Mouse (Mus musculus) CH12.LX (cell line): Measurements from ENCODE around the gene Rnaseh1.

Experiments
- BHLHE40 ChIP-seq: IDR thresholded peaks from 2 replicates; pipeline ENCODE4 v1.6.1; 2011; ENCODE audit warnings: mild to moderate bottlenecking, low read depth, low read length, improper control_type of control experiment
- CTCF ChIP-seq, 2 experiments: IDR thresholded peaks in 1 of 2; conservative IDR thresholded peaks in 1 of 2; 2 replicates each; pipeline ENCODE4 v1.5.1; 2011 to 2012; ENCODE audit warnings: low read depth in 2 of 2, low read length in 2 of 2, improper control_type of control experiment in 1 of 2, inconsistent platforms in 1 of 2, mild to moderate bottlenecking in 1 of 2, moderate library complexity in 1 of 2
- E2F4 ChIP-seq: IDR thresholded peaks from 2 replicates; pipeline ENCODE4 v1.6.1; 2011; ENCODE audit warnings: low read depth, low read length, improper control_type of control experiment; ENCODE audit not compliant: insufficient replicate concordance
- EP300 ChIP-seq: IDR thresholded peaks from 2 replicates; pipeline ENCODE4 v1.6.1; 2011; ENCODE audit warnings: low read length, improper control_type of control experiment
- ETS1 ChIP-seq: conservative IDR thresholded peaks from 2 replicates; pipeline ENCODE4 v1.6.1; 2012; ENCODE audit warnings: low read depth, mild to moderate bottlenecking, inconsistent platforms, low read length, improper control_type of control experiment, moderate library complexity
- MAFK ChIP-seq: IDR thresholded peaks from 2 replicates; pipeline ENCODE4 v1.6.1; 2011; ENCODE audit warnings: low read length, improper control_type of control experiment; ENCODE audit not compliant: insufficient replicate concordance
- MXI1 ChIP-seq: IDR thresholded peaks from 2 replicates; pipeline ENCODE4 v1.6.1; 2011; ENCODE audit warnings: mild to moderate bottlenecking, low read depth, low read length, improper control_type of control experiment
- NELFE ChIP-seq: IDR thresholded peaks from 2 replicates; pipeline ENCODE4 v1.6.1; 2011; ENCODE audit warnings: low read depth, low read length, improper control_type of control experiment
- POLR2A ChIP-seq: IDR thresholded peaks from 2 replicates; pipeline ENCODE4 v1.6.1; 2011; ENCODE audit warnings: low read depth, mild to moderate bottlenecking, improper control_type of control experiment, low read length
- POLR2AphosphoS2 ChIP-seq: IDR thresholded peaks from 2 replicates; pipeline ENCODE4 v1.6.1; 2011; ENCODE audit warnings: low read depth, low read length, improper control_type of control experiment
- ZMIZ1 ChIP-seq: IDR thresholded peaks from 2 replicates; pipeline ENCODE4 v1.6.1; 2012; ENCODE audit warnings: low read depth, mild to moderate bottlenecking, inconsistent platforms, low read length, improper control_type of control experiment
- ZNF384 ChIP-seq: IDR thresholded peaks from 2 replicates; pipeline ENCODE4 v1.6.1; 2012; ENCODE audit warnings: low read depth, low read length, improper control_type of control experiment, inconsistent platforms

DNA sequence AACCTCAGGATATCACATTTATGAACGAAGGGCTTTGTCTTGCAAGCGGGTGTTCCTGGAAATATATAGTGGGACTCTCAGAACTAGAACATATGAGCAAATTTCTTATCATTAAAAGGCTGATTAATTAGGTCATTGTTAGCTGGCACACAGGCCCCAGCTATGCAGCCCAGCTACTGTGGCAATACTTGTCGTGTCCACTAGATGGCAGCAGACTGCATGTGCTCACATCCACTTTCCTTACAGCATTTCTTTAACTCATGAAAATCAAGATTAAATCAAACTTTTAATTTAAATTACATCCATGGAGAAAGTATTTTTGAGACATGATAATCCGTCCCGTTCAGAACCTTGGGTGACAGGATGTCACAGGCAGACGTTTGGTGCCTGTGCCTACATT, 50.3 kb downstream of the Rnaseh1 start:
- TF ChIP-seq NELFE (no peak), CTCF (conservative IDR thresholded peaks at IDR 0.05 in 1 of 2, IDR thresholded peaks at IDR 0.05 in 1 of 2; ENCODE audit: low read depth in 2 of 2, low read length in 2 of 2) (peak; percentile 81 to 97), POLR2A (no peak), EP300 (no peak), MAFK (no peak), ETS1 (no peak), BHLHE40 (no peak), E2F4 (no peak), ZMIZ1 (no peak), POLR2AphosphoS2 (no peak), ZNF384 (no peak), MXI1 (no peak)
